Mouse (Mus musculus) ES-Bruce4 (cell line): ENCODE data around the gene Pomt1.

ENCODE experiments used
- CTCF ChIP-seq: IDR thresholded peaks from one replicate; pipeline ENCODE4 v1.8.1; 2011; ENCODE audit warnings: low read depth, low read length
- POLR2A ChIP-seq: IDR thresholded peaks from one replicate; pipeline ENCODE4 v1.8.1; 2011; ENCODE audit warnings: low read length; ENCODE audit not compliant: insufficient read depth

- no peak for TF ChIP-seq POLR2A
- TF ChIP-seq CTCF = no peak
These were observed 48.7 kb upstream of the Pomt1 start for GRCm38 (mm10) chr2:32187649-32188048.
